Comparison of ENCODE assay signal across 8 mouse cellular contexts in genomic region chr9:94669791-94670577, GRCm38 (mm10). TPM values are rescaled to one million over a fixed set of nuclear protein-coding genes. Genes with fewer than 3 reads are reported as not detected.
A peak's percentile ranks its signal among the peaks of the same experiment; 100 is the strongest.
DNase-seq lines count a peak whose midpoint lies in the region; ATAC-seq and TF ChIP-seq lines count a peak whose summit lies in the region.

TSS of gene Slc9a9 (plus strand) at chr9:94669909.

- H3K27me3 ChIP-seq in testis, adult 2 months (ENCODE audit: control insufficient read depth, insufficient read depth, low read length) = no peaks in the 10 kb centered on the region
- no peaks in the 10 kb centered on the region for H3K27me3 ChIP-seq in intestine, postnatal 0 days (replicated peaks; ENCODE audit: control insufficient read depth, insufficient read depth, low read length)
- H3K27me3 ChIP-seq in limb, embryonic 12.5 days = no peaks in the 10 kb centered on the region
- H3K27me3 ChIP-seq in midbrain, embryonic 13.5 days = no peaks in the 10 kb centered on the region
- H3K27me3 ChIP-seq in stomach, embryonic 16.5 days (ENCODE audit: control insufficient read depth, insufficient read depth, low read length) = no peaks in the 10 kb centered on the region

- peak within 1 kb of the TSS; percentile 64 for H3K4me2 ChIP-seq in intestine, postnatal 0 days (replicated peaks; ENCODE audit: low read depth)
- H3K4me2 ChIP-seq in limb, embryonic 12.5 days = peak within 1 kb of the TSS; percentile 84
- peak within 1 kb of the TSS; percentile 80 for H3K4me2 ChIP-seq in midbrain, embryonic 13.5 days (replicated peaks)
- H3K4me2 ChIP-seq in stomach, embryonic 16.5 days (ENCODE audit: low read depth, low read length) = peak within 1 kb of the TSS; percentile 68

- TF ChIP-seq POLR2A in testis, adult 2 months (IDR thresholded peaks at IDR 0.05; ENCODE audit: control insufficient read depth, low read depth, low read length) = no peak

- WGBS in intestine, postnatal 0 days = 2% methylated on average over 23 of the region's 23 CpGs
- 2% methylated on average over 23 of the region's 23 CpGs for WGBS in limb, embryonic 12.5 days
- 1% methylated on average over 23 of the region's 23 CpGs for WGBS in midbrain, embryonic 13.5 days
- 2% methylated on average over 23 of the region's 23 CpGs for WGBS in stomach, embryonic 16.5 days

- H3K4me3 ChIP-seq in testis, adult 2 months (ENCODE audit: control insufficient read depth, low read depth, low read length) = peak within 1 kb of the TSS; percentile 7
- peak within 1 kb of the TSS; percentile 43 for H3K4me3 ChIP-seq in intestine, postnatal 0 days (ENCODE audit: low read depth, low read length)
- peak within 1 kb of the TSS; percentile 49 for H3K4me3 ChIP-seq in limb, embryonic 12.5 days (replicated peaks)
- peak within 1 kb of the TSS; percentile 59 for H3K4me3 ChIP-seq in midbrain, embryonic 13.5 days (replicated peaks)
- H3K4me3 ChIP-seq in stomach, embryonic 16.5 days (replicated peaks; ENCODE audit: low read length) = peak within 1 kb of the TSS; percentile 54

- ATAC-seq in intestine, postnatal 0 days = no peak; the same call in 1 of the 2 replicates
- peak; percentile 86; the same call in 1 of the 2 replicates for ATAC-seq in limb, embryonic 12.5 days (ENCODE audit: insufficient number of reproducible peaks, insufficient read depth, low FRiP score, low TSS enrichment, low read depth)
- peak; percentile 97 for ATAC-seq in midbrain, embryonic 13.5 days
- ATAC-seq in stomach, embryonic 16.5 days (ENCODE audit: insufficient read depth, low FRiP score) = no peak

- H3K27ac ChIP-seq in testis, adult 2 months (ENCODE audit: control insufficient read depth, insufficient read depth, low read depth, low read length) = peak within 1 kb of the TSS; percentile 33; the same call in 1 of the 2 replicates
- H3K27ac ChIP-seq in intestine, postnatal 0 days (ENCODE audit: low read depth, low read length) = no peak within 1 kb of the TSS
- H3K27ac ChIP-seq in limb, embryonic 12.5 days = no peak within 1 kb of the TSS
- peak within 1 kb of the TSS; percentile 79 for H3K27ac ChIP-seq in midbrain, embryonic 13.5 days
- peak within 1 kb of the TSS; percentile 50; the same call in 1 of the 2 replicates for H3K27ac ChIP-seq in stomach, embryonic 16.5 days (ENCODE audit: low read length)

- H3K9me3 ChIP-seq in intestine, postnatal 0 days (ENCODE audit: control insufficient read depth) = no peaks in the 10 kb centered on the region
- H3K9me3 ChIP-seq in limb, embryonic 12.5 days = no peaks in the 10 kb centered on the region
- no peaks in the 10 kb centered on the region for H3K9me3 ChIP-seq in midbrain, embryonic 13.5 days
- no peaks in the 10 kb centered on the region for H3K9me3 ChIP-seq in stomach, embryonic 16.5 days (replicated peaks; ENCODE audit: control insufficient read depth, low read length)

- intact Hi-C loops in gastrocnemius, postnatal 14 days (cut with DNase I; ENCODE audit: low total_unique reads) = no loop called here

- TF ChIP-seq CTCF in testis, adult 2 months (IDR thresholded peaks at IDR 0.05; ENCODE audit: control insufficient read depth, insufficient read depth, insufficient replicate concordance, low read depth, low read length) = no peak
- peak; percentile 23; the same call in 1 of the 2 replicates for TF ChIP-seq CTCF in intestine, postnatal 0 days (IDR thresholded peaks at IDR 0.05; ENCODE audit: low read depth)

- H3K4me1 ChIP-seq in testis, adult 2 months (ENCODE audit: control insufficient read depth, insufficient read depth, low read length) = peaks cover 5% of the 10 kb centered on the region
- H3K4me1 ChIP-seq in intestine, postnatal 0 days (replicated peaks; ENCODE audit: control insufficient read depth, insufficient read depth, low read length) = no peaks in the 10 kb centered on the region
- H3K4me1 ChIP-seq in limb, embryonic 12.5 days (replicated peaks) = peaks cover 7% of the 10 kb centered on the region
- peaks cover 23% of the 10 kb centered on the region; the same call in 1 of the 2 replicates for H3K4me1 ChIP-seq in midbrain, embryonic 13.5 days (replicated peaks)
- H3K4me1 ChIP-seq in stomach, embryonic 16.5 days (ENCODE audit: control insufficient read depth, insufficient read depth, low read length) = no peaks in the 10 kb centered on the region

- H3K36me3 ChIP-seq in testis, adult 2 months (ENCODE audit: control insufficient read depth, insufficient read depth, low read length) = no peaks in the 10 kb centered on the region
- no peaks in the 10 kb centered on the region for H3K36me3 ChIP-seq in intestine, postnatal 0 days (ENCODE audit: control insufficient read depth, insufficient read depth)
- no peaks in the 10 kb centered on the region for H3K36me3 ChIP-seq in limb, embryonic 12.5 days
- no peaks in the 10 kb centered on the region for H3K36me3 ChIP-seq in midbrain, embryonic 13.5 days
- no peaks in the 10 kb centered on the region for H3K36me3 ChIP-seq in stomach, embryonic 16.5 days (ENCODE audit: control insufficient read depth, insufficient read depth, low read length)

- DNase-seq in testis, postnatal 10 days (ENCODE audit: low spot score) = no peak
- peak; percentile 67 for DNase-seq in embryo, embryonic 10.5 days (ENCODE audit: low spot score)
- DNase-seq in gastrocnemius, postnatal 14 days = peak; percentile 28

- peak within 1 kb of the TSS; percentile 12; the same call in 1 of the 2 replicates for H3K9ac ChIP-seq in intestine, postnatal 0 days (ENCODE audit: low read depth, low read length)
- H3K9ac ChIP-seq in limb, embryonic 12.5 days (replicated peaks) = peak within 1 kb of the TSS; percentile 44
- H3K9ac ChIP-seq in midbrain, embryonic 13.5 days (replicated peaks) = peak within 1 kb of the TSS; percentile 70
- H3K9ac ChIP-seq in stomach, embryonic 16.5 days (ENCODE audit: low read length) = peak within 1 kb of the TSS; percentile 62

RNA-seq across cellular contexts. Expression of gene Slc9a9, which starts in this region (rescaled TPM):
- polyA plus RNA-seq in testis, adult 2 months (2012; rRNA removed) = 0.52 and 0.69 TPM in 2 replicates
- total RNA-seq in gastrocnemius, postnatal 14 days (2021) = 1 to 10 TPM; 2.5 to 3.1 TPM
- polyA plus RNA-seq in intestine, postnatal 0 days (2015; fragmentation: Nextera tagmentation; extraction: Ambion mirVana) = 1.0 and 1.2 TPM in 2 replicates
- 2.2 and 2.4 TPM in 2 replicates for polyA plus RNA-seq in limb, embryonic 12.5 days (2016; fragmentation: Nextera tagmentation; extraction: Ambion mirVana)
- 5.6 and 6.1 TPM in 2 replicates for polyA plus RNA-seq in midbrain, embryonic 13.5 days (2015; fragmentation: Nextera tagmentation; extraction: Ambion mirVana)
- 4.9 and 5.1 TPM in 2 replicates for polyA plus RNA-seq in stomach, embryonic 16.5 days (2015; fragmentation: Nextera tagmentation; extraction: Ambion mirVana)

Comparison
In these comparisons a context has a peak if more than half of its experiments do, and no peak if none do; other contexts are left out.
1. H3K27ac ChIP-seq: peak in testis, adult 2 months (single experiment), midbrain, embryonic 13.5 days (single experiment) and stomach, embryonic 16.5 days (single experiment); none in intestine, postnatal 0 days (single experiment) and limb, embryonic 12.5 days (single experiment).
2. H3K4me3 ChIP-seq: peak in every context shown above with its lines; median percentile 59 in midbrain, embryonic 13.5 days; 54 in stomach, embryonic 16.5 days; 49 in limb, embryonic 12.5 days; 43 in intestine, postnatal 0 days; 7 in testis, adult 2 months.
3. ATAC-seq: peak in limb, embryonic 12.5 days (single experiment) and midbrain, embryonic 13.5 days (single experiment); none in intestine, postnatal 0 days (single experiment) and stomach, embryonic 16.5 days (single experiment).
4. H3K9ac ChIP-seq: peak in every context shown above with its lines; median percentile 70 in midbrain, embryonic 13.5 days; 62 in stomach, embryonic 16.5 days; 44 in limb, embryonic 12.5 days; 12 in intestine, postnatal 0 days.
5. Peak in every context shown above with its lines, with median percentiles within 50 percentile points of each other: H3K4me2 ChIP-seq.